Comparison of ENCODE assay signal across 8 mouse cellular contexts in genomic region chr2:132389562-132389961, GRCm38 (mm10). TPM values are rescaled to one million over a fixed set of nuclear protein-coding genes. Genes with fewer than 3 reads are reported as not detected.
DNase-seq lines count a peak whose midpoint lies in the region; ATAC-seq and TF ChIP-seq lines count a peak whose summit lies in the region.
"Had no signal": no experiment of that assay in that cellular context is flagged by ENCODE, and none has a peak within 500 bp of the region (broad histone marks: within the 10 kb centered on the region; RNA-seq: fewer than 3 reads in every experiment).

No protein-coding gene starts in this region.

- in situ Hi-C loops in ES-E14 (cut with MboI; ENCODE audit: low sequenced_read_pairs in 2 of 2, unreplicated experiment in 2 of 2): no loop called here

- no peak for ATAC-seq in intestine, embryonic 14.5 days (replicated peaks; ENCODE audit: low FRiP score, low TSS enrichment, low read depth)
- ATAC-seq in intestine, embryonic 15.5 days: no peak
- peak; percentile 50; the same call in 1 of the 2 replicates for ATAC-seq in granulocyte monocyte progenitor cell, adult 5-6 weeks (replicated peaks; ENCODE audit: poor library complexity, severe bottlenecking)

- no peaks in the 10 kb centered on the region for H3K4me1 ChIP-seq in intestine, embryonic 14.5 days (replicated peaks; ENCODE audit: control insufficient read depth, insufficient read depth, low read length)
- H3K4me1 ChIP-seq in intestine, embryonic 15.5 days (replicated peaks): 0 out of 2 replicates have a peak, but pooled peaks cover 3% of the 10 kb centered on the region
- H3K4me1 ChIP-seq in ES-E14 (ENCODE audit: control insufficient read depth in 2 of 2, insufficient read depth in 2 of 2, low read length in 2 of 2, poor library complexity in 1 of 2): no peaks in the 10 kb centered on the region

- H3K27me3 ChIP-seq in intestine, embryonic 14.5 days (replicated peaks; ENCODE audit: control insufficient read depth, insufficient read depth, low read length): peaks cover 10% of the 10 kb centered on the region
- peaks cover 6% of the 10 kb centered on the region for H3K27me3 ChIP-seq in intestine, embryonic 15.5 days (replicated peaks)

- 21% methylated on average over 7 of the region's 7 CpGs for WGBS in intestine, embryonic 14.5 days
- 18% methylated on average over 7 of the region's 7 CpGs for WGBS in intestine, embryonic 15.5 days

- no peak overlapping the region for H3K9ac ChIP-seq in intestine, embryonic 14.5 days (ENCODE audit: low read length)
- H3K9ac ChIP-seq in intestine, embryonic 15.5 days: no peak overlapping the region
- no peak overlapping the region for H3K9ac ChIP-seq in ES-E14 (ENCODE audit: insufficient read depth, low read depth, low read length, poor library complexity, severe bottlenecking)
- H3K9ac ChIP-seq: embryonic facial prominence, embryonic 13.5 days had no signal

- peak; percentile 65 for DNase-seq in intestine, embryonic 14.5 days (ENCODE audit: low spot score)
- DNase-seq in A20 (ENCODE audit: low read depth, low spot score) (peak; percentile 45), ES-E14 (ENCODE audit: low read depth, low spot score) (peak; percentile 46)
- peak; percentile 27 for DNase-seq in thymus, postnatal 25 days
- DNase-seq in cerebellum, adult 11-12 months: no peak

- no peaks in the 10 kb centered on the region for H3K9me3 ChIP-seq in intestine, embryonic 14.5 days (ENCODE audit: control insufficient read depth, low read length)
- H3K9me3 ChIP-seq in intestine, embryonic 15.5 days: no peaks in the 10 kb centered on the region
- no peaks in the 10 kb centered on the region for H3K9me3 ChIP-seq in ES-E14 (ENCODE audit: control insufficient read depth, insufficient read depth, low read depth, low read length)
- H3K9me3 ChIP-seq: embryonic facial prominence, embryonic 13.5 days had no signal

- no peak overlapping the region for H3K4me3 ChIP-seq in intestine, embryonic 14.5 days (ENCODE audit: low read depth, low read length)
- H3K4me3 ChIP-seq in intestine, embryonic 15.5 days (replicated peaks): no peak overlapping the region
- H3K4me3 ChIP-seq in ES-E14 (ENCODE audit: insufficient read depth in 1 of 2, low read depth in 1 of 2, low read length in 2 of 2, poor library complexity in 1 of 2, severe bottlenecking in 1 of 2): no peak overlapping the region
- H3K4me3 ChIP-seq: embryonic facial prominence, embryonic 13.5 days had no signal

- no peak overlapping the region for H3K4me2 ChIP-seq in intestine, embryonic 14.5 days (ENCODE audit: low read length)
- no peak overlapping the region for H3K4me2 ChIP-seq in intestine, embryonic 15.5 days (replicated peaks)
- H3K4me2 ChIP-seq: embryonic facial prominence, embryonic 13.5 days had no signal

- H3K36me3 ChIP-seq in intestine, embryonic 14.5 days (ENCODE audit: control insufficient read depth, insufficient read depth, low read length): no peaks in the 10 kb centered on the region
- no peaks in the 10 kb centered on the region for H3K36me3 ChIP-seq in intestine, embryonic 15.5 days
- H3K36me3 ChIP-seq in ES-E14 (ENCODE audit: control insufficient read depth, insufficient read depth, low read length, poor library complexity, severe bottlenecking): no peaks in the 10 kb centered on the region
- H3K36me3 ChIP-seq: embryonic facial prominence, embryonic 13.5 days had no signal

- no peak overlapping the region for H3K27ac ChIP-seq in intestine, embryonic 14.5 days (ENCODE audit: low read depth)
- H3K27ac ChIP-seq in intestine, embryonic 15.5 days: no peak overlapping the region
- H3K27ac ChIP-seq in ES-E14 (ENCODE audit: insufficient read depth, low read depth, low read length, poor library complexity, severe bottlenecking): no peak overlapping the region
- H3K27ac ChIP-seq: embryonic facial prominence, embryonic 13.5 days had no signal

TF ChIP-seq in ES-E14, 5 proteins besides CTCF, POLR2A, EP300 and RAD21:
- TF ChIP-seq CHD2 (IDR thresholded peaks at IDR 0.05; ENCODE audit: low read depth, low read length) (no peak), MAFK (IDR thresholded peaks at IDR 0.05; ENCODE audit: insufficient read depth, low read depth, low read length) (no peak), HCFC1 (IDR thresholded peaks at IDR 0.05; ENCODE audit: borderline replicate concordance, insufficient read depth, low read length) (no peak), ZNF384 (IDR thresholded peaks at IDR 0.05; ENCODE audit: low read depth, low read length) (no peak), ZC3H11A (IDR thresholded peaks at IDR 0.05; ENCODE audit: borderline replicate concordance, low read depth, low read length) (no peak)

RNA-seq across cellular contexts. Expression of gene Prokr2, which starts 4.3 kb away (rescaled TPM):
- 0.18 and 0.32 TPM in 2 replicates for polyA plus RNA-seq in intestine, embryonic 14.5 days (2014; fragmentation: Nextera tagmentation; extraction: Ambion mirVana)
- polyA plus RNA-seq in intestine, embryonic 15.5 days (2015; fragmentation: Nextera tagmentation; extraction: Ambion mirVana): 0.21 and 0.34 TPM in 2 replicates
- total RNA-seq in ES-E14 (2012; rRNA removed): 0.22 and 0.95 TPM in 2 replicates
- not detected in 2 replicates for total RNA-seq in granulocyte monocyte progenitor cell, adult 5-6 weeks (2014; fragmentation: Nextera tagmentation)
- not detected in 2 replicates for total RNA-seq in granulocyte monocyte progenitor cell, adult 5-6 weeks (2017)
